Mouse (Mus musculus): ENCODE measurements around the gene Rab3gap2.

DNA sequence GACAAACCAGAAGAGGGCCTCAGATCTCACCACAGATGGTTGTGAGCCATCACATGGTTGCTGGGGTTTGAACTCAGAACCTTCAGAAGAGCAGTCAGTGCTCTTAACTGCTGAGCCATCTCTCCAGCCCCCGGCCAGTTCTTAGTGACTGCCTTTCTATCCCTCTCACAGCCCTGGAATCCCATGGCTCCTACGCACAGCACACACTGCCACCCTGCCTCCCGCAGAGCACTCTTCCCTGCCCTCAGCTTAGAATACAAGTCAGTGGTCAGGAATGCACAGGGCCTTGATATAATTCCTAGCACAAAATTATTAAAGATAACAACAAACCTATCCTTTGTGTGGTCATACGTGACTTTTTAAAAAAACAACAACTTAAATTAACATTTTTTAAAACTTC lies 110.6 kb downstream of the Rab3gap2 start:
- TF ChIP-seq TCF12 (IDR thresholded peaks at IDR 0.05; ENCODE audit: low read depth, low read length) (no peak), USF1 (IDR thresholded peaks at IDR 0.05; ENCODE audit: low read depth, low read length) (no peak), POLR2A (IDR thresholded peaks at IDR 0.05; ENCODE audit: low read depth, low read length) (no peak), ZMIZ1 (IDR thresholded peaks at IDR 0.05; ENCODE audit: low read depth, low read length) (no peak), ELF1 (IDR thresholded peaks at IDR 0.05; ENCODE audit: low read depth, low read length) (no peak), CTCF (conservative IDR thresholded peaks at IDR 0.05 in 1 of 2, IDR thresholded peaks at IDR 0.05 in 1 of 2; ENCODE audit: low read depth in 2 of 2, low read length in 2 of 2) (no peak)
